In genomic region chr2:91069306-91070000, GRCm38 (mm10) we compare ENCODE assay signal across 8 mouse cellular contexts. TPM values are rescaled to one million over a fixed set of nuclear protein-coding genes. Genes with fewer than 3 reads are reported as not detected.
DNase-seq lines count a peak whose midpoint lies in the region; ATAC-seq and TF ChIP-seq lines count a peak whose summit lies in the region.

No protein-coding gene starts in this region.

- H3K4me2 ChIP-seq in heart, embryonic 13.5 days = peak overlapping the region; percentile 82
- peak overlapping the region; percentile 76 for H3K4me2 ChIP-seq in hindbrain, embryonic 11.5 days (replicated peaks; ENCODE audit: low read depth, low read length)
- peak overlapping the region; percentile 86 for H3K4me2 ChIP-seq in liver, postnatal 0 days (ENCODE audit: low read depth, low read length)

- TF ChIP-seq POLR2A in bone marrow, adult 2 months (IDR thresholded peaks at IDR 0.05; ENCODE audit: borderline replicate concordance, control insufficient read depth, low read depth, low read length) = no peak

- no peak for ATAC-seq in heart, embryonic 13.5 days (ENCODE audit: extremely low read depth, insufficient number of reproducible peaks, low FRiP score, low TSS enrichment)
- ATAC-seq in hindbrain, embryonic 11.5 days (ENCODE audit: low FRiP score) = peak; percentile 14
- no peak for ATAC-seq in liver, postnatal 0 days

- intact Hi-C loops in heart, postnatal 14 days (cut with DNase I) = no loop called here
- intact Hi-C loops in left cerebral cortex, postnatal 4 days (cut with DNase I) = no loop called here

- no peak for TF ChIP-seq CTCF in bone marrow, adult 2 months (IDR thresholded peaks at IDR 0.05; ENCODE audit: control insufficient read depth, insufficient read depth, low read length)
- no peak for TF ChIP-seq CTCF in liver, postnatal 0 days (IDR thresholded peaks at IDR 0.05; ENCODE audit: low read depth)

- peak overlapping the region; percentile 78 for H3K4me3 ChIP-seq in heart, embryonic 13.5 days
- peak overlapping the region; percentile 75 for H3K4me3 ChIP-seq in bone marrow, adult 2 months (replicated peaks; ENCODE audit: control insufficient read depth, low read depth, low read length)
- peak overlapping the region; percentile 68 for H3K4me3 ChIP-seq in hindbrain, embryonic 11.5 days (ENCODE audit: low read depth, low read length)
- H3K4me3 ChIP-seq in liver, postnatal 0 days (ENCODE audit: low read depth, low read length) = peak overlapping the region; percentile 76

- WGBS in heart, embryonic 13.5 days = 6% methylated on average over 14 of the region's 14 CpGs
- 12% methylated on average over 14 of the region's 14 CpGs for WGBS in bone marrow, adult 2 months
- 12% methylated on average over 14 of the region's 14 CpGs for WGBS in hindbrain, embryonic 11.5 days
- 11% methylated on average over 14 of the region's 14 CpGs for WGBS in liver, postnatal 0 days (ENCODE audit: insufficient replicate concordance)

- peaks cover 33% of the 10 kb centered on the region for H3K4me1 ChIP-seq in heart, embryonic 13.5 days
- H3K4me1 ChIP-seq in bone marrow, adult 2 months (ENCODE audit: control insufficient read depth, insufficient read depth, low read length) = peaks cover 4% of the 10 kb centered on the region; the same call in 1 of the 2 replicates
- H3K4me1 ChIP-seq in hindbrain, embryonic 11.5 days (replicated peaks; ENCODE audit: control insufficient read depth, insufficient read depth, low read length) = peaks cover 2% of the 10 kb centered on the region; the same call in 1 of the 2 replicates
- peaks cover 22% of the 10 kb centered on the region for H3K4me1 ChIP-seq in liver, postnatal 0 days (ENCODE audit: insufficient read depth)

- no peaks in the 10 kb centered on the region for H3K9me3 ChIP-seq in heart, embryonic 13.5 days
- H3K9me3 ChIP-seq in hindbrain, embryonic 11.5 days (ENCODE audit: control insufficient read depth, low read length) = no peaks in the 10 kb centered on the region
- H3K9me3 ChIP-seq in liver, postnatal 0 days (ENCODE audit: low read length) = no peaks in the 10 kb centered on the region

- H3K27ac ChIP-seq in heart, embryonic 13.5 days (replicated peaks) = peak overlapping the region; percentile 91
- peak overlapping the region; percentile 25; the same call in 1 of the 2 replicates for H3K27ac ChIP-seq in bone marrow, adult 2 months (ENCODE audit: control insufficient read depth, insufficient read depth, low read depth, low read length, poor library complexity)
- H3K27ac ChIP-seq in hindbrain, embryonic 11.5 days (ENCODE audit: low read depth, low read length) = 0 out of 2 replicates have a peak overlapping the region, but pooled peaks have one; percentile 62
- H3K27ac ChIP-seq in liver, postnatal 0 days (ENCODE audit: low read depth) = peak overlapping the region; percentile 78

- DNase-seq in heart, postnatal 14 days = no peak
- no peak for DNase-seq in hindbrain, embryonic 11.5 days (ENCODE audit: low spot score)
- DNase-seq in liver, postnatal 0 days = peak; percentile 45
- no peak for DNase-seq in urinary bladder, postnatal 4 days (ENCODE audit: low spot score in 2 of 2)
- no peak for DNase-seq in left cerebral cortex, postnatal 4 days
- no peak for DNase-seq in ovary, adult 18-20 months (ENCODE audit: low spot score)

- H3K9ac ChIP-seq in heart, embryonic 13.5 days = peak overlapping the region; percentile 90
- peak overlapping the region; percentile 71 for H3K9ac ChIP-seq in hindbrain, embryonic 11.5 days (ENCODE audit: low read depth, low read length)
- H3K9ac ChIP-seq in liver, postnatal 0 days (replicated peaks) = peak overlapping the region; percentile 79

- no peaks in the 10 kb centered on the region for H3K27me3 ChIP-seq in heart, embryonic 13.5 days (replicated peaks)
- no peaks in the 10 kb centered on the region for H3K27me3 ChIP-seq in hindbrain, embryonic 11.5 days (ENCODE audit: control insufficient read depth, insufficient read depth, low read length)
- no peaks in the 10 kb centered on the region for H3K27me3 ChIP-seq in liver, postnatal 0 days (ENCODE audit: insufficient read depth, low read length)

- peaks cover 36% of the 10 kb centered on the region for H3K36me3 ChIP-seq in heart, embryonic 13.5 days
- no peaks in the 10 kb centered on the region for H3K36me3 ChIP-seq in hindbrain, embryonic 11.5 days (ENCODE audit: control insufficient read depth, insufficient read depth, low read length)
- H3K36me3 ChIP-seq in liver, postnatal 0 days (replicated peaks; ENCODE audit: insufficient read depth, low read length) = peaks cover 7% of the 10 kb centered on the region

- no peak for TF ChIP-seq EP300 in liver, postnatal 0 days (IDR thresholded peaks at IDR 0.05; ENCODE audit: low read depth)

RNA-seq across cellular contexts. Expression of gene Slc39a13, which starts 0.8 kb away (rescaled TPM):
- polyA plus RNA-seq in heart, embryonic 13.5 days (2015; fragmentation: Nextera tagmentation; extraction: Ambion mirVana) = 45.0 and 55.5 TPM in 2 replicates
- total RNA-seq in heart, postnatal 14 days (2021) = 10 to 100 TPM; 24.7 to 25.5 TPM
- polyA plus RNA-seq in bone marrow, adult 2 months (2011; ENCODE audit: insufficient read depth, insufficient read length, low replicate concordance, missing spikeins) = 6.8 and 15.6 TPM in 2 replicates
- 16.4 and 17.9 TPM in 2 replicates for polyA plus RNA-seq in hindbrain, embryonic 11.5 days (2014; fragmentation: Nextera tagmentation; extraction: Ambion mirVana)
- 7.2 TPM in 2 replicates for polyA plus RNA-seq in liver, postnatal 0 days (2015; fragmentation: Nextera tagmentation; extraction: Ambion mirVana)
- total RNA-seq in left cerebral cortex, postnatal 4 days (2021) = 10 to 100 TPM; 30.6 to 41.6 TPM

RNA-seq across cellular contexts. Expression of gene Spi1, which starts 12.7 kb away (rescaled TPM):
- 3.5 and 3.9 TPM in 2 replicates for polyA plus RNA-seq in heart, embryonic 13.5 days (2015; fragmentation: Nextera tagmentation; extraction: Ambion mirVana)
- 1 to 10 TPM; 4.1 TPM for total RNA-seq in heart, postnatal 14 days (2021)
- 28.0 and 65.7 TPM in 2 replicates for polyA plus RNA-seq in bone marrow, adult 2 months (2011; ENCODE audit: insufficient read depth, insufficient read length, low replicate concordance, missing spikeins)
- polyA plus RNA-seq in hindbrain, embryonic 11.5 days (2014; fragmentation: Nextera tagmentation; extraction: Ambion mirVana) = 2.6 and 3.0 TPM in 2 replicates
- 31.7 and 35.5 TPM in 2 replicates for polyA plus RNA-seq in liver, postnatal 0 days (2015; fragmentation: Nextera tagmentation; extraction: Ambion mirVana)
- total RNA-seq in left cerebral cortex, postnatal 4 days (2021) = 1 to 10 TPM; 3.0 to 3.2 TPM

RNA-seq across cellular contexts. Expression of gene Psmc3, which starts 15.6 kb away (rescaled TPM):
- 226 and 239 TPM in 2 replicates for polyA plus RNA-seq in heart, embryonic 13.5 days (2015; fragmentation: Nextera tagmentation; extraction: Ambion mirVana)
- 100 to 1,000 TPM; 209 to 211 TPM for total RNA-seq in heart, postnatal 14 days (2021)
- polyA plus RNA-seq in bone marrow, adult 2 months (2011; ENCODE audit: insufficient read depth, insufficient read length, low replicate concordance, missing spikeins) = 264 and 333 TPM in 2 replicates
- 376 and 394 TPM in 2 replicates for polyA plus RNA-seq in hindbrain, embryonic 11.5 days (2014; fragmentation: Nextera tagmentation; extraction: Ambion mirVana)
- polyA plus RNA-seq in liver, postnatal 0 days (2015; fragmentation: Nextera tagmentation; extraction: Ambion mirVana) = 109 and 112 TPM in 2 replicates
- total RNA-seq in left cerebral cortex, postnatal 4 days (2021) = 100 to 1,000 TPM; 190 to 192 TPM

RNA-seq across cellular contexts. Expression of gene Rapsn, which starts 34.0 kb away (rescaled TPM):
- polyA plus RNA-seq in heart, embryonic 13.5 days (2015; fragmentation: Nextera tagmentation; extraction: Ambion mirVana) = 21.2 and 25.8 TPM in 2 replicates
- 10 to 100 TPM; 11.6 to 12.4 TPM for total RNA-seq in heart, postnatal 14 days (2021)
- polyA plus RNA-seq in bone marrow, adult 2 months (2011; ENCODE audit: insufficient read depth, insufficient read length, low replicate concordance, missing spikeins) = 2.1 and 2.4 TPM in 2 replicates
- polyA plus RNA-seq in hindbrain, embryonic 11.5 days (2014; fragmentation: Nextera tagmentation; extraction: Ambion mirVana) = 0.60 and 1.4 TPM in 2 replicates
- 1.6 and 1.8 TPM in 2 replicates for polyA plus RNA-seq in liver, postnatal 0 days (2015; fragmentation: Nextera tagmentation; extraction: Ambion mirVana)
- total RNA-seq in left cerebral cortex, postnatal 4 days (2021) = not detected

RNA-seq across cellular contexts. Expression of gene Mybpc3, which starts 48.5 kb away (rescaled TPM):
- 806 and 882 TPM in 2 replicates for polyA plus RNA-seq in heart, embryonic 13.5 days (2015; fragmentation: Nextera tagmentation; extraction: Ambion mirVana)
- total RNA-seq in heart, postnatal 14 days (2021) = 1,000 to 10,000 TPM; 1,701 to 1,920 TPM
- polyA plus RNA-seq in bone marrow, adult 2 months (2011; ENCODE audit: insufficient read depth, insufficient read length, low replicate concordance, missing spikeins) = 0.54 and 1.1 TPM in 2 replicates
- polyA plus RNA-seq in hindbrain, embryonic 11.5 days (2014; fragmentation: Nextera tagmentation; extraction: Ambion mirVana) = not detected in 2 replicates
- polyA plus RNA-seq in liver, postnatal 0 days (2015; fragmentation: Nextera tagmentation; extraction: Ambion mirVana) = 0.04 TPM in 2 replicates
- total RNA-seq in left cerebral cortex, postnatal 4 days (2021) = not detected

Comparison
In these comparisons a context has a peak if more than half of its experiments do, and no peak if none do; other contexts are left out.
1. H3K27ac ChIP-seq: peak in every context shown above with its lines; median percentile 91 in heart, embryonic 13.5 days; 78 in liver, postnatal 0 days; 62 in hindbrain, embryonic 11.5 days; 25 in bone marrow, adult 2 months.